ENCODE assay signal across 15 mouse cellular contexts in the genomic region with DNA sequence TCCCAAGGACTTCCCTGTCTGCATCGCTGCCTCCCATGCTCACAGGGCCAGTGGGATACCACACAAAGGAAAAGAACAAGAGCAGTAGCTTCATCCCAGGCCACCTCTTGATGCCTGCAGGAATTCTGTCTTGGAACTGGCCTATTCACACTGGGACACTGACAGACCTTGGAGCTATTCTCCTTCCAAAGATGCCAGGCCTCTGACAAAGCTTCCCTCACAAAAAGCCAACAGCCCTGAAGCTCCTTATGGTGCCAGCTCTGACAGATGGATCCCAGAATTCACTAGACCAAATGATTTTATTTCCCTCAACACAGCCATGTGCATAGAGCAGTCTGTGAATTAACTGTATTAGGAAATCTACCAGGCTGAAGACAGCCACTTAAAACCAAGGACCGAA.
A peak's percentile ranks its signal among the peaks of the same experiment; 100 is the strongest.
DNase-seq lines count a peak whose midpoint lies in the region; ATAC-seq and TF ChIP-seq lines count a peak whose summit lies in the region.
"Had no signal": no experiment of that assay in that cellular context is flagged by ENCODE, and none has a peak within 500 bp of the region (broad histone marks: within the 10 kb centered on the region; RNA-seq: fewer than 3 reads in every experiment).

No protein-coding gene starts in this region.

- H3K4me3 ChIP-seq in forebrain, embryonic 15.5 days: no peak overlapping the region
- no peak overlapping the region for H3K4me3 ChIP-seq in forebrain, embryonic 11.5 days (ENCODE audit: low read depth, low read length)
- no peak overlapping the region for H3K4me3 ChIP-seq in forebrain, postnatal 0 days (ENCODE audit: low read depth, low read length)
- H3K4me3 ChIP-seq in liver, embryonic 12.5 days: no peak overlapping the region
- H3K4me3 ChIP-seq: embryonic facial prominence, embryonic 12.5 days had no signal

- WGBS in forebrain, embryonic 15.5 days: 72% methylated on average over 2 of the region's 2 CpGs
- WGBS in forebrain, embryonic 11.5 days: 92% methylated on average over 2 of the region's 2 CpGs
- WGBS in forebrain, postnatal 0 days: 59% methylated on average over 2 of the region's 2 CpGs
- 73% methylated on average over 2 of the region's 2 CpGs for WGBS in liver, embryonic 12.5 days (ENCODE audit: insufficient replicate concordance)

- no peaks in the 10 kb centered on the region for H3K36me3 ChIP-seq in forebrain, embryonic 15.5 days
- no peaks in the 10 kb centered on the region for H3K36me3 ChIP-seq in forebrain, embryonic 11.5 days (ENCODE audit: control insufficient read depth, insufficient read depth, low read length)
- no peaks in the 10 kb centered on the region for H3K36me3 ChIP-seq in forebrain, postnatal 0 days (ENCODE audit: insufficient read depth)
- no peaks in the 10 kb centered on the region for H3K36me3 ChIP-seq in liver, embryonic 12.5 days
- H3K36me3 ChIP-seq: embryonic facial prominence, embryonic 12.5 days had no signal

- DNase-seq in forebrain, embryonic 11.5 days (ENCODE audit: low spot score): no peak
- peak; percentile 5 for DNase-seq in right cerebral cortex, adult 18-20 months
- DNase-seq in right cerebral cortex, postnatal 4 days: no peak
- peak; percentile 83 for DNase-seq in forebrain, postnatal 0 days
- peak; percentile 54 for DNase-seq in telencephalon, adult 2 months (ENCODE audit: low read depth, low spot score)
- DNase-seq in adrenal gland, postnatal 10 days: no peak
- DNase-seq: adrenal gland, adult 8-10 months; heart, adult 11 months; kidney, postnatal 14 days; liver, postnatal 0 days; thymus, postnatal 14 days had no signal

- H3K4me1 ChIP-seq in forebrain, embryonic 15.5 days: peaks cover 70% of the 10 kb centered on the region
- peaks cover 10% of the 10 kb centered on the region; the same call in 1 of the 2 replicates for H3K4me1 ChIP-seq in forebrain, embryonic 11.5 days (replicated peaks; ENCODE audit: control insufficient read depth, insufficient read depth, low read length)
- peaks cover 30% of the 10 kb centered on the region for H3K4me1 ChIP-seq in forebrain, postnatal 0 days (ENCODE audit: insufficient read depth)
- no peaks in the 10 kb centered on the region for H3K4me1 ChIP-seq in liver, embryonic 12.5 days

- H3K9ac ChIP-seq in forebrain, embryonic 15.5 days (replicated peaks): no peak overlapping the region
- H3K9ac ChIP-seq in forebrain, embryonic 11.5 days (ENCODE audit: low read length): no peak overlapping the region
- H3K9ac ChIP-seq in forebrain, postnatal 0 days: no peak overlapping the region
- no peak overlapping the region for H3K9ac ChIP-seq in liver, embryonic 12.5 days
- H3K9ac ChIP-seq: embryonic facial prominence, embryonic 12.5 days; liver, postnatal 0 days had no signal

- H3K27me3 ChIP-seq in forebrain, embryonic 15.5 days: no peaks in the 10 kb centered on the region
- H3K27me3 ChIP-seq in forebrain, embryonic 11.5 days (ENCODE audit: control insufficient read depth, insufficient read depth, low read length): no peaks in the 10 kb centered on the region
- no peaks in the 10 kb centered on the region for H3K27me3 ChIP-seq in forebrain, postnatal 0 days (ENCODE audit: insufficient read depth, low read length)
- no peaks in the 10 kb centered on the region for H3K27me3 ChIP-seq in liver, embryonic 12.5 days (replicated peaks)
- H3K27me3 ChIP-seq: embryonic facial prominence, embryonic 12.5 days had no signal

- H3K27ac ChIP-seq in forebrain, embryonic 15.5 days (replicated peaks): peak overlapping the region; percentile 73
- H3K27ac ChIP-seq in forebrain, embryonic 11.5 days (ENCODE audit: low read depth, low read length): no peak overlapping the region
- peak overlapping the region; percentile 54 for H3K27ac ChIP-seq in forebrain, postnatal 0 days (ENCODE audit: low read depth, low read length)
- no peak overlapping the region for H3K27ac ChIP-seq in liver, embryonic 12.5 days
- H3K27ac ChIP-seq: embryonic facial prominence, embryonic 12.5 days had no signal

- no peak for TF ChIP-seq CTCF in forebrain, postnatal 0 days (IDR thresholded peaks at IDR 0.05; ENCODE audit: low read depth)

- no peaks in the 10 kb centered on the region for H3K9me3 ChIP-seq in forebrain, embryonic 15.5 days
- H3K9me3 ChIP-seq in forebrain, embryonic 11.5 days (ENCODE audit: control insufficient read depth, low read length): no peaks in the 10 kb centered on the region
- H3K9me3 ChIP-seq in forebrain, postnatal 0 days (ENCODE audit: low read length): no peaks in the 10 kb centered on the region
- H3K9me3 ChIP-seq in liver, embryonic 12.5 days (replicated peaks): no peaks in the 10 kb centered on the region
- H3K9me3 ChIP-seq: embryonic facial prominence, embryonic 12.5 days had no signal

- H3K4me2 ChIP-seq in forebrain, embryonic 15.5 days (replicated peaks): no peak overlapping the region
- no peak overlapping the region for H3K4me2 ChIP-seq in forebrain, embryonic 11.5 days (ENCODE audit: low read depth, low read length, severe bottlenecking)
- no peak overlapping the region for H3K4me2 ChIP-seq in forebrain, postnatal 0 days (ENCODE audit: low read depth)
- no peak overlapping the region for H3K4me2 ChIP-seq in liver, embryonic 12.5 days
- H3K4me2 ChIP-seq: embryonic facial prominence, embryonic 12.5 days had no signal

- peak; percentile 48 for ATAC-seq in forebrain, embryonic 15.5 days (replicated peaks)
- ATAC-seq in forebrain, embryonic 11.5 days (replicated peaks; ENCODE audit: low FRiP score): no peak
- peak; percentile 56 for ATAC-seq in forebrain, postnatal 0 days
- no peak for ATAC-seq in liver, embryonic 12.5 days
- ATAC-seq: intestine, embryonic 16.5 days; liver, postnatal 0 days had no signal

Comparison
In these comparisons a context has a peak if more than half of its experiments do, and no peak if none do; other contexts are left out.
1. ATAC-seq: peak in forebrain, embryonic 15.5 days (single experiment) and forebrain, postnatal 0 days (single experiment); none in forebrain, embryonic 11.5 days (single experiment) and liver, embryonic 12.5 days (single experiment).
2. H3K27ac ChIP-seq: peak in forebrain, embryonic 15.5 days (single experiment) and forebrain, postnatal 0 days (single experiment); none in forebrain, embryonic 11.5 days (single experiment) and liver, embryonic 12.5 days (single experiment).
3. DNase-seq: peak in right cerebral cortex, adult 18-20 months (single experiment), forebrain, postnatal 0 days (single experiment) and telencephalon, adult 2 months (single experiment); none in forebrain, embryonic 11.5 days (single experiment), right cerebral cortex, postnatal 4 days (single experiment) and adrenal gland, postnatal 10 days (single experiment).